Mouse (Mus musculus) limb, embryonic 15.5 days (tissue): ENCODE data around the gene Arv1. TPM values are rescaled to one million over a fixed set of nuclear protein-coding genes. Genes with fewer than 3 reads are reported as not detected.

Source experiments
- ATAC-seq: fragments of 200-750 bp; cut with Nextera tagmentation; 2 replicates; pipeline ENCODE4 v1.8.0; 2017; ENCODE audit warnings: low read depth, moderate TSS enrichment; ENCODE audit not compliant: insufficient number of reproducible peaks, low FRiP score, low TSS enrichment
- H3K27ac ChIP-seq: fragments of 300-500 bp; sonication (generic); 2 replicates; pipeline ENCODE4 v1.5.1; 2015; ENCODE audit warnings: moderate library complexity, mild to moderate bottlenecking, inconsistent platforms
- H3K27me3 ChIP-seq: fragments of 300-500 bp; sonication (generic); 2 replicates; pipeline ENCODE4 v1.6.1; 2015; ENCODE audit warnings: inconsistent platforms
- H3K36me3 ChIP-seq: fragments of 300-500 bp; sonication (generic); 2 replicates; pipeline ENCODE4 v1.6.1; 2015; ENCODE audit warnings: inconsistent platforms
- H3K4me1 ChIP-seq: fragments of 300-500 bp; sonication (generic); 2 replicates; pipeline ENCODE4 v1.6.1; 2015; ENCODE audit warnings: inconsistent platforms
- H3K4me2 ChIP-seq: fragments of 300-500 bp; sonication (generic); 2 replicates; pipeline ENCODE4 v1.6.1; 2015; ENCODE audit warnings: mild to moderate bottlenecking, inconsistent platforms
- H3K4me3 ChIP-seq: fragments of 300-500 bp; sonication (generic); 2 replicates; pipeline ENCODE4 v1.5.1; 2015; ENCODE audit warnings: mild to moderate bottlenecking, inconsistent platforms
- H3K9ac ChIP-seq: fragments of 300-500 bp; sonication (generic); 2 replicates; pipeline ENCODE4 v1.6.1; 2015; ENCODE audit warnings: inconsistent platforms
- H3K9me3 ChIP-seq: fragments of 300-500 bp; sonication (generic); 2 replicates; pipeline ENCODE4 v1.6.1; 2016; ENCODE audit warnings: inconsistent platforms
- WGBS: fragments of 180-500 bp; shearing (Covaris S2); methylation state at CpG from one replicate; pipeline ENCODE4 v1.1.7; 2015; 5-methylcytosine and 5-hydroxymethylcytosine counted together
- polyA plus RNA-seq: library from polyadenylated mRNA; unstranded; fragments of >200 nt; fragmentation: Nextera tagmentation; extraction: Ambion mirVana; gene quantifications from 2 replicates; pipeline ENCODE4 v1.2.1, GENCODE M21; 2015

Gene Arv1
- polyA plus RNA-seq, 1 experiment from 2014 or later: 19.5 TPM

GRCm38 (mm10) chr8:124763061-124763460, 41.1 kb downstream of the Arv1 start:
- H3K36me3 ChIP-seq: no peaks in the 10 kb centered on the region
- no peak overlapping the region for H3K4me3 ChIP-seq
- no peaks in the 10 kb centered on the region for H3K4me1 ChIP-seq
- no peak overlapping the region for H3K4me2 ChIP-seq
- H3K27me3 ChIP-seq: no peaks in the 10 kb centered on the region
- H3K9ac ChIP-seq: no peak overlapping the region
- H3K9me3 ChIP-seq: no peaks in the 10 kb centered on the region
- 49% methylated on average over 7 of the region's 7 CpGs for WGBS
- ATAC-seq: no peak
- no peak overlapping the region for H3K27ac ChIP-seq

GRCm38 (mm10) chr8:124772389-124772788, 50.5 kb downstream of the Arv1 start:
- H3K9me3 ChIP-seq: no peaks in the 10 kb centered on the region
- H3K36me3 ChIP-seq: no peaks in the 10 kb centered on the region
- H3K4me2 ChIP-seq: no peak overlapping the region
- peaks cover 4% of the 10 kb centered on the region; the same call in 1 of the 2 replicates for H3K4me1 ChIP-seq
- peaks cover 6% of the 10 kb centered on the region for H3K27me3 ChIP-seq
- H3K4me3 ChIP-seq: no peak overlapping the region
- H3K27ac ChIP-seq: no peak overlapping the region
- no peak overlapping the region for H3K9ac ChIP-seq
- WGBS: 46% methylated on average over 2 of the region's 2 CpGs
- ATAC-seq: no peak

- Histone ChIP-seq H3K27me3 (peaks cover 8% of the 10 kb centered on the region), H3K4me3 (no peak overlapping the region), H3K4me1 (peaks cover 4% of the 10 kb centered on the region; the same call in 1 of the 2 replicates), H3K4me2 (no peak overlapping the region), H3K27ac (no peak overlapping the region), H3K9ac (no peak overlapping the region), H3K36me3 (no peaks in the 10 kb centered on the region), H3K9me3 (no peaks in the 10 kb centered on the region)
- no peak for ATAC-seq
- 14% methylated on average over 16 of the region's 16 CpGs for whole genome bisulfite sequencing
These were observed 53.8 kb downstream of the Arv1 start for GRCm38 (mm10) chr8:124775695-124776094.

GRCm38 (mm10) chr8:124780236-124780635, 58.3 kb downstream of the Arv1 start:
- no peak overlapping the region for H3K9ac ChIP-seq
- WGBS: 18% methylated on average over 7 of the region's 7 CpGs
- no peaks in the 10 kb centered on the region for H3K36me3 ChIP-seq
- no peak overlapping the region for H3K4me2 ChIP-seq
- no peak for ATAC-seq
- peaks cover 13% of the 10 kb centered on the region for H3K27me3 ChIP-seq
- no peak overlapping the region for H3K4me3 ChIP-seq
- peaks cover 2% of the 10 kb centered on the region; the same call in 1 of the 2 replicates for H3K4me1 ChIP-seq
- H3K9me3 ChIP-seq: no peaks in the 10 kb centered on the region
- H3K27ac ChIP-seq: no peak overlapping the region

- Histone ChIP-seq H3K4me1 (no peaks in the 10 kb centered on the region), H3K27me3 (peaks cover 17% of the 10 kb centered on the region), H3K36me3 (no peaks in the 10 kb centered on the region), H3K27ac (no peak overlapping the region), H3K9ac (no peak overlapping the region), H3K4me2 (no peak overlapping the region), H3K4me3 (no peak overlapping the region), H3K9me3 (no peaks in the 10 kb centered on the region)
- WGBS: 75% methylated on average over 3 of the region's 3 CpGs
- ATAC-seq: no peak
These were observed 60.5 kb downstream of the Arv1 start for GRCm38 (mm10) chr8:124782431-124782830.

- Histone ChIP-seq H3K4me3 (no peak overlapping the region), H3K27ac (no peak overlapping the region), H3K9me3 (no peaks in the 10 kb centered on the region), H3K36me3 (no peaks in the 10 kb centered on the region), H3K4me2 (no peak overlapping the region), H3K4me1 (no peaks in the 10 kb centered on the region), H3K9ac (no peak overlapping the region), H3K27me3 (peaks cover 15% of the 10 kb centered on the region)
- WGBS: 87% methylated on average over 15 of the region's 15 CpGs
- ATAC-seq: no peak
These were observed 61.3 kb downstream of the Arv1 start for GRCm38 (mm10) chr8:124783228-124783627.

Other genes starting within 250 kb of the Arv1 start
- 38.8 and 41.0 TPM in 2 replicates for gene Cog2, start 201.4 kb upstream of the Arv1 start, polyA plus RNA-seq
- 1.7 and 2.8 TPM in 2 replicates for gene Agt, start 152.4 kb upstream of the Arv1 start, polyA plus RNA-seq
- gene Capn9, start 146.0 kb upstream of the Arv1 start, polyA plus RNA-seq: 0.06 and 0.12 TPM in 2 replicates
- gene 2310022B05Rik, start 58.8 kb upstream of the Arv1 start, polyA plus RNA-seq: 34.2 and 36.6 TPM in 2 replicates
- gene Ttc13, start 156 bp upstream of the Arv1 start, polyA plus RNA-seq: 41.6 and 43.0 TPM in 2 replicates
- 5.5 and 7.4 TPM in 2 replicates for gene Fam89a, start 29.7 kb downstream of the Arv1 start, polyA plus RNA-seq
- gene Trim67, start 71.0 kb downstream of the Arv1 start, polyA plus RNA-seq: 0.06 and 0.14 TPM in 2 replicates
- 83.9 and 88.7 TPM in 2 replicates for gene Gnpat, start 140.9 kb downstream of the Arv1 start, polyA plus RNA-seq
- 40.2 and 41.9 TPM in 2 replicates for gene 2810004N23Rik, start 141.0 kb downstream of the Arv1 start, polyA plus RNA-seq
- gene Exoc8, start 175.6 kb downstream of the Arv1 start, polyA plus RNA-seq: 6.3 and 8.1 TPM in 2 replicates
- 10.6 and 11.8 TPM in 2 replicates for gene Sprtn, start 175.7 kb downstream of the Arv1 start, polyA plus RNA-seq
- 13.4 and 16.5 TPM in 2 replicates for gene Egln1, start 227.2 kb downstream of the Arv1 start, polyA plus RNA-seq